Mouse (Mus musculus): ENCODE results near the gene Rogdi. TPM values are rescaled to one million over a fixed set of nuclear protein-coding genes. Genes with fewer than 3 reads are reported as not detected.
A peak's percentile ranks its signal among the peaks of the same experiment; 100 is the strongest.

Rogdi gene
- 72.5 and 83.9 TPM in 2 replicates for polyA plus RNA-seq (2015; fragmentation: Nextera tagmentation; extraction: Ambion mirVana)

- H3K27me3 ChIP-seq (ENCODE audit: control insufficient read depth, insufficient read depth, low read depth, low read length): no peaks in the 10 kb centered on the region
- H3K9ac ChIP-seq (ENCODE audit: low read depth, low read length): peak within 1 kb of the TSS; percentile 64
- H3K27ac ChIP-seq (ENCODE audit: low read length): peak within 1 kb of the TSS; percentile 76
- H3K4me3 ChIP-seq (ENCODE audit: low read depth, low read length): peak within 1 kb of the TSS; percentile 75
- whole genome bisulfite sequencing (ENCODE audit: insufficient replicate concordance): under 1% methylated on average over 63 of the region's 63 CpGs
- peak within 1 kb of the TSS; percentile 95 for H3K4me2 ChIP-seq (ENCODE audit: low read depth, low read length)
- H3K9me3 ChIP-seq (replicated peaks; ENCODE audit: control insufficient read depth, low read length): no peaks in the 10 kb centered on the region
- peaks cover 29% of the 10 kb centered on the region for H3K36me3 ChIP-seq (ENCODE audit: control insufficient read depth, insufficient read depth)
- peaks cover 23% of the 10 kb centered on the region for H3K4me1 ChIP-seq (ENCODE audit: control insufficient read depth, low read depth, low read length)
- ATAC-seq (ENCODE audit: low read depth): peak; percentile 93
Observed at GRCm38 (mm10) chr16:5013054-5013838, at the start of gene Rogdi. TSS of gene Rogdi (minus strand) at chr16:5013553.

GRCm38 (mm10) chr16:5058114-5058513, 44.8 kb upstream of the Rogdi start:
- H3K4me1 ChIP-seq (ENCODE audit: control insufficient read depth, low read depth, low read length): no peaks in the 10 kb centered on the region; the same call in 1 of the 2 replicates
- H3K27ac ChIP-seq (ENCODE audit: low read length): no peak overlapping the region
- H3K9ac ChIP-seq (ENCODE audit: low read depth, low read length): no peak overlapping the region
- H3K4me3 ChIP-seq (ENCODE audit: low read depth, low read length): no peak overlapping the region
- H3K27me3 ChIP-seq (ENCODE audit: control insufficient read depth, insufficient read depth, low read depth, low read length): no peaks in the 10 kb centered on the region
- ATAC-seq (ENCODE audit: low read depth): 0 out of 2 replicates have a peak, but pooled peaks have one; percentile 30
- no peaks in the 10 kb centered on the region for H3K9me3 ChIP-seq (replicated peaks; ENCODE audit: control insufficient read depth, low read length)
- peaks cover 39% of the 10 kb centered on the region for H3K36me3 ChIP-seq (ENCODE audit: control insufficient read depth, insufficient read depth)
- no peak overlapping the region for H3K4me2 ChIP-seq (ENCODE audit: low read depth, low read length)
- 71% methylated on average over 1 of the region's 1 CpGs for WGBS (ENCODE audit: insufficient replicate concordance)

GRCm38 (mm10) chr16:5050251-5051110, 37.1 kb upstream of the Rogdi start:
- H3K9me3 ChIP-seq (replicated peaks; ENCODE audit: control insufficient read depth, low read length): no peaks in the 10 kb centered on the region
- no peaks in the 10 kb centered on the region for H3K27me3 ChIP-seq (ENCODE audit: control insufficient read depth, insufficient read depth, low read depth, low read length)
- peak; percentile 59 for ATAC-seq (ENCODE audit: low read depth)
- H3K9ac ChIP-seq (ENCODE audit: low read depth, low read length): peak overlapping the region; percentile 98
- peak overlapping the region; percentile 99 for H3K27ac ChIP-seq (ENCODE audit: low read length)
- under 1% methylated on average over 77 of the region's 78 CpGs for WGBS (ENCODE audit: insufficient replicate concordance)
- peaks cover 18% of the 10 kb centered on the region for H3K4me1 ChIP-seq (ENCODE audit: control insufficient read depth, low read depth, low read length)
- H3K4me3 ChIP-seq (ENCODE audit: low read depth, low read length): peak overlapping the region; percentile 98
- H3K4me2 ChIP-seq (ENCODE audit: low read depth, low read length): peak overlapping the region; percentile 90
- H3K36me3 ChIP-seq (ENCODE audit: control insufficient read depth, insufficient read depth): peaks cover 25% of the 10 kb centered on the region

GRCm38 (mm10) chr16:5049774-5050234, 36.5 kb upstream of the Rogdi start, which contains the start of the genes Glyr1 and Ubn1:
TSS of gene Glyr1 (minus strand) at chr16:5049863.
TSS of gene Ubn1 (plus strand) at chr16:5050057.
- under 1% methylated on average over 56 of the region's 56 CpGs for WGBS (ENCODE audit: insufficient replicate concordance)
- H3K27me3 ChIP-seq (ENCODE audit: control insufficient read depth, insufficient read depth, low read depth, low read length): no peaks in the 10 kb centered on the region
- peak within 1 kb of the TSS; percentile 98 for H3K9ac ChIP-seq (ENCODE audit: low read depth, low read length)
- no peaks in the 10 kb centered on the region for H3K9me3 ChIP-seq (replicated peaks; ENCODE audit: control insufficient read depth, low read length)
- H3K36me3 ChIP-seq (ENCODE audit: control insufficient read depth, insufficient read depth): peaks cover 25% of the 10 kb centered on the region
- H3K4me3 ChIP-seq (ENCODE audit: low read depth, low read length): peak within 1 kb of the TSS; percentile 98
- peak within 1 kb of the TSS; percentile 99 for H3K27ac ChIP-seq (ENCODE audit: low read length)
- ATAC-seq (ENCODE audit: low read depth): peak; percentile 97
- peaks cover 18% of the 10 kb centered on the region for H3K4me1 ChIP-seq (ENCODE audit: control insufficient read depth, low read depth, low read length)
- peak within 1 kb of the TSS; percentile 90 for H3K4me2 ChIP-seq (ENCODE audit: low read depth, low read length)

- Histone ChIP-seq H3K4me1 (ENCODE audit: control insufficient read depth, low read depth, low read length) (peaks cover 18% of the 10 kb centered on the region), H3K4me2 (ENCODE audit: low read depth, low read length) (peak overlapping the region; percentile 84)
Observed at GRCm38 (mm10) chr16:5049182-5049773, 35.9 kb upstream of the Rogdi start.

GRCm38 (mm10) chr16:5045322-5045721, 32.0 kb upstream of the Rogdi start:
- 93% methylated on average over 3 of the region's 3 CpGs for WGBS (ENCODE audit: insufficient replicate concordance)
- Histone ChIP-seq H3K4me2 (ENCODE audit: low read depth, low read length) (no peak overlapping the region), H3K9ac (ENCODE audit: low read depth, low read length) (no peak overlapping the region), H3K27me3 (ENCODE audit: control insufficient read depth, insufficient read depth, low read depth, low read length) (no peaks in the 10 kb centered on the region), H3K36me3 (ENCODE audit: control insufficient read depth, insufficient read depth) (peaks cover 40% of the 10 kb centered on the region), H3K9me3 (replicated peaks; ENCODE audit: control insufficient read depth, low read length) (no peaks in the 10 kb centered on the region), H3K27ac (ENCODE audit: low read length) (no peak overlapping the region), H3K4me1 (ENCODE audit: control insufficient read depth, low read depth, low read length) (peaks cover 13% of the 10 kb centered on the region), H3K4me3 (ENCODE audit: low read depth, low read length) (no peak overlapping the region)
- no peak for ATAC-seq (ENCODE audit: low read depth)

More at GRCm38 (mm10) chr16:5049182-5049773, 35.9 kb upstream of the Rogdi start:
- under 1% methylated on average over 38 of the region's 38 CpGs for WGBS (ENCODE audit: insufficient replicate concordance)
- peak; percentile 26 for ATAC-seq (ENCODE audit: low read depth)
- Histone ChIP-seq H3K4me3 (ENCODE audit: low read depth, low read length) (peak overlapping the region; percentile 98), H3K27me3 (ENCODE audit: control insufficient read depth, insufficient read depth, low read depth, low read length) (no peaks in the 10 kb centered on the region), H3K27ac (ENCODE audit: low read length) (peak overlapping the region; percentile 89), H3K36me3 (ENCODE audit: control insufficient read depth, insufficient read depth) (peaks cover 27% of the 10 kb centered on the region), H3K9me3 (replicated peaks; ENCODE audit: control insufficient read depth, low read length) (no peaks in the 10 kb centered on the region), H3K9ac (ENCODE audit: low read depth, low read length) (peak overlapping the region; percentile 97)

- Histone ChIP-seq H3K36me3 (ENCODE audit: control insufficient read depth, insufficient read depth) (peaks cover 65% of the 10 kb centered on the region), H3K4me2 (ENCODE audit: low read depth, low read length) (no peak overlapping the region), H3K9ac (ENCODE audit: low read depth, low read length) (no peak overlapping the region), H3K4me3 (ENCODE audit: low read depth, low read length) (no peak overlapping the region), H3K4me1 (ENCODE audit: control insufficient read depth, low read depth, low read length) (no peaks in the 10 kb centered on the region), H3K27me3 (ENCODE audit: control insufficient read depth, insufficient read depth, low read depth, low read length) (no peaks in the 10 kb centered on the region), H3K27ac (ENCODE audit: low read length) (no peak overlapping the region), H3K9me3 (replicated peaks; ENCODE audit: control insufficient read depth, low read length) (no peaks in the 10 kb centered on the region)
- no peak for ATAC-seq (ENCODE audit: low read depth)
- 88% methylated on average over 5 of the region's 5 CpGs for WGBS (ENCODE audit: insufficient replicate concordance)
Observed at GRCm38 (mm10) chr16:5036649-5037234, 23.4 kb upstream of the Rogdi start.

GRCm38 (mm10) chr16:5035591-5035990, 22.2 kb upstream of the Rogdi start:
- WGBS (ENCODE audit: insufficient replicate concordance): 81% methylated on average over 3 of the region's 3 CpGs
- Histone ChIP-seq H3K27me3 (ENCODE audit: control insufficient read depth, insufficient read depth, low read depth, low read length) (no peaks in the 10 kb centered on the region), H3K9ac (ENCODE audit: low read depth, low read length) (no peak overlapping the region), H3K9me3 (replicated peaks; ENCODE audit: control insufficient read depth, low read length) (no peaks in the 10 kb centered on the region), H3K27ac (ENCODE audit: low read length) (no peak overlapping the region), H3K36me3 (ENCODE audit: control insufficient read depth, insufficient read depth) (peaks cover 70% of the 10 kb centered on the region), H3K4me2 (ENCODE audit: low read depth, low read length) (no peak overlapping the region), H3K4me1 (ENCODE audit: control insufficient read depth, low read depth, low read length) (no peaks in the 10 kb centered on the region), H3K4me3 (ENCODE audit: low read depth, low read length) (no peak overlapping the region)
- ATAC-seq (ENCODE audit: low read depth): no peak
